Mouse (Mus musculus) myocyte (in vitro differentiated cells): ENCODE results near the gene Pard3b. TPM values are rescaled to one million over a fixed set of nuclear protein-coding genes. Genes with fewer than 3 reads are reported as not detected.

ENCODE experiments used
- H3K27me3 ChIP-seq: one replicate; pipeline ENCODE4 v1.6.1; 2011; ENCODE audit not compliant: control insufficient read depth, insufficient read depth, insufficient read length
- H3K36me3 ChIP-seq: one replicate; pipeline ENCODE4 v1.6.1; 2011; ENCODE audit not compliant: control insufficient read depth, insufficient read depth
- H3K4me2 ChIP-seq: one replicate; pipeline ENCODE4 v1.6.1; 2011; ENCODE audit warnings: low read depth, control low read depth
- H3K4me3 ChIP-seq: one replicate; pipeline ENCODE4 v1.5.1; 2011; ENCODE audit warnings: mild to moderate bottlenecking, control low read depth, moderate library complexity
- H3K79me2 ChIP-seq: one replicate; pipeline ENCODE4 v1.6.1; 2011; ENCODE audit not compliant: control insufficient read depth, insufficient read depth
- H3ac ChIP-seq: one replicate; pipeline ENCODE4 v1.6.1; 2011; ENCODE audit not compliant: control insufficient read depth, insufficient read length
- CEBPB ChIP-seq: IDR thresholded peaks from 2 replicates; pipeline ENCODE4 v1.6.1; 2011; ENCODE audit warnings: mild to moderate bottlenecking, moderate library complexity; ENCODE audit not compliant: poor library complexity, insufficient read depth, severe bottlenecking
- E2F4 ChIP-seq: IDR thresholded peaks from one replicate; pipeline ENCODE4 v1.6.1; 2011; ENCODE audit warnings: mild to moderate bottlenecking, control low read depth, moderate library complexity; ENCODE audit not compliant: insufficient read depth
- MAX ChIP-seq: IDR thresholded peaks from one replicate; pipeline ENCODE4 v1.6.1; 2011; ENCODE audit warnings: low read depth, mild to moderate bottlenecking, control low read depth
- MYOD1 ChIP-seq, 3 experiments: IDR thresholded peaks; one replicate each; pipeline ENCODE4 v1.6.1; 2011; ENCODE audit warnings: control low read depth in 2 of 3, low read depth in 2 of 3, mild to moderate bottlenecking in 2 of 3, moderate library complexity in 1 of 3; ENCODE audit not compliant: insufficient read length in 2 of 3, control insufficient read depth in 1 of 3
- MYOG ChIP-seq, 3 experiments: IDR thresholded peaks; one replicate each; pipeline ENCODE4 v1.6.1; 2011; ENCODE audit warnings: control low read depth in 2 of 3, low read depth in 2 of 3, mild to moderate bottlenecking in 2 of 3; ENCODE audit not compliant: insufficient read length in 2 of 3, control insufficient read depth in 1 of 3, insufficient read depth in 1 of 3
- POLR2A ChIP-seq: IDR thresholded peaks from one replicate; pipeline ENCODE4 v1.6.1; 2011; ENCODE audit warnings: low read depth, mild to moderate bottlenecking, control low read depth, moderate library complexity; ENCODE audit not compliant: insufficient read length
- POLR2AphosphoS2 ChIP-seq: IDR thresholded peaks from one replicate; pipeline ENCODE4 v1.6.1; 2011; ENCODE audit warnings: low read depth, control low read depth; ENCODE audit not compliant: insufficient read length
- REST ChIP-seq: IDR thresholded peaks from one replicate; pipeline ENCODE4 v1.6.1; 2011; ENCODE audit warnings: mild to moderate bottlenecking, control low read depth, moderate library complexity; ENCODE audit not compliant: insufficient read depth, insufficient read length
- SRF ChIP-seq: IDR thresholded peaks from one replicate; pipeline ENCODE4 v1.6.1; 2011; ENCODE audit warnings: low read depth; ENCODE audit not compliant: control insufficient read depth, insufficient read length
- TCF12 ChIP-seq: IDR thresholded peaks from one replicate; pipeline ENCODE4 v1.6.1; 2011; ENCODE audit warnings: mild to moderate bottlenecking, control low read depth; ENCODE audit not compliant: poor library complexity, insufficient read depth, severe bottlenecking
- TCF3 ChIP-seq: IDR thresholded peaks from one replicate; pipeline ENCODE4 v1.6.1; 2011; ENCODE audit warnings: low read depth, control low read depth; ENCODE audit not compliant: insufficient read length
- USF1 ChIP-seq: IDR thresholded peaks from one replicate; pipeline ENCODE4 v1.6.1; 2011; ENCODE audit warnings: low read depth, mild to moderate bottlenecking, control low read depth, moderate library complexity
- polyA plus RNA-seq: library from polyadenylated mRNA; unstranded; fragments of >200 nt; fragmentation: generic; extraction: Trizol; gene quantifications from one replicate; pipeline ENCODE4 v1.2.1, GENCODE M21; 2012; ENCODE audit warnings: missing spikeins

Gene Pard3b
- polyA plus RNA-seq, 1 experiment = 0.17 TPM

GRCm38 (mm10) chr1:61825560-61826191, 187.1 kb downstream of the Pard3b start:
- Histone ChIP-seq H3K36me3 (no peaks in the 10 kb centered on the region), H3K4me3 (no peak overlapping the region), H3K4me2 (no peak overlapping the region), H3K79me2 (no peaks in the 10 kb centered on the region), H3K27me3 (no peaks in the 10 kb centered on the region), H3ac (no peak overlapping the region)
- TF ChIP-seq REST = no peak
- TF ChIP-seq TCF12 = no peak
- no peak for TF ChIP-seq POLR2AphosphoS2
- no peak for TF ChIP-seq E2F4
- TF ChIP-seq TCF3 = no peak
- TF ChIP-seq MYOD1 (IDR thresholded peaks at IDR 0.05; ENCODE audit: control insufficient read depth in 1 of 3, insufficient read length in 2 of 3, low read depth in 2 of 3) = no peak
- TF ChIP-seq MAX = no peak
- TF ChIP-seq MYOG (IDR thresholded peaks at IDR 0.05; ENCODE audit: control insufficient read depth in 1 of 3, insufficient read depth in 1 of 3, insufficient read length in 2 of 3, low read depth in 2 of 3) = no peak
- TF ChIP-seq USF1 = no peak
- TF ChIP-seq CEBPB = no peak
- no peak for TF ChIP-seq SRF
- no peak for TF ChIP-seq POLR2A

- no peak overlapping the region for H3ac ChIP-seq
- no peaks in the 10 kb centered on the region for H3K36me3 ChIP-seq
- TF ChIP-seq MAX = no peak
- TF ChIP-seq E2F4 = no peak
- no peak for TF ChIP-seq MYOD1 (IDR thresholded peaks at IDR 0.05; ENCODE audit: control insufficient read depth in 1 of 3, insufficient read length in 2 of 3, low read depth in 2 of 3)
- no peak overlapping the region for H3K4me2 ChIP-seq
- no peaks in the 10 kb centered on the region for H3K79me2 ChIP-seq
- H3K27me3 ChIP-seq = no peaks in the 10 kb centered on the region
- no peak overlapping the region for H3K4me3 ChIP-seq
Measured at GRCm38 (mm10) chr1:61837006-61837544, 198.5 kb downstream of the Pard3b start.

GRCm38 (mm10) chr1:61846606-61847005, 208.0 kb downstream of the Pard3b start:
- no peaks in the 10 kb centered on the region for H3K79me2 ChIP-seq
- no peak overlapping the region for H3K4me2 ChIP-seq
- no peak overlapping the region for H3ac ChIP-seq
- H3K27me3 ChIP-seq = no peaks in the 10 kb centered on the region
- no peaks in the 10 kb centered on the region for H3K36me3 ChIP-seq
- H3K4me3 ChIP-seq = no peak overlapping the region
- TF ChIP-seq CEBPB (no peak), USF1 (no peak), POLR2A (no peak), REST (no peak), SRF (no peak), TCF12 (no peak), MYOD1 (IDR thresholded peaks at IDR 0.05; ENCODE audit: control insufficient read depth in 1 of 3, insufficient read length in 2 of 3, low read depth in 2 of 3) (no peak), POLR2AphosphoS2 (no peak), MAX (no peak), MYOG (IDR thresholded peaks at IDR 0.05; ENCODE audit: control insufficient read depth in 1 of 3, insufficient read depth in 1 of 3, insufficient read length in 2 of 3, low read depth in 2 of 3) (no peak), TCF3 (no peak), E2F4 (no peak)

GRCm38 (mm10) chr1:61849029-61849714, 210.5 kb downstream of the Pard3b start:
- Histone ChIP-seq H3K4me3 (no peak overlapping the region), H3K79me2 (no peaks in the 10 kb centered on the region), H3K4me2 (no peak overlapping the region), H3ac (no peak overlapping the region), H3K36me3 (no peaks in the 10 kb centered on the region), H3K27me3 (no peaks in the 10 kb centered on the region)
- no peak for TF ChIP-seq POLR2A
- TF ChIP-seq MYOD1 (IDR thresholded peaks at IDR 0.05; ENCODE audit: control insufficient read depth in 1 of 3, insufficient read length in 2 of 3, low read depth in 2 of 3) = no peak
- TF ChIP-seq REST = no peak
- TF ChIP-seq POLR2AphosphoS2 = no peak
- no peak for TF ChIP-seq USF1
- TF ChIP-seq CEBPB = no peak
- TF ChIP-seq TCF12 = no peak
- TF ChIP-seq E2F4 = no peak
- no peak for TF ChIP-seq SRF
- TF ChIP-seq TCF3 = no peak
- no peak for TF ChIP-seq MAX
- TF ChIP-seq MYOG (IDR thresholded peaks at IDR 0.05; ENCODE audit: control insufficient read depth in 1 of 3, insufficient read depth in 1 of 3, insufficient read length in 2 of 3, low read depth in 2 of 3) = no peak
